Mouse (Mus musculus) lung, postnatal 14 days (tissue): Measurements from ENCODE around the gene Ebpl.
A peak's percentile ranks its signal among the peaks of the same experiment; 100 is the strongest.

Experiments used
- DNase-seq: peaks from one replicate; pipeline ENCODE4 v3.0.0; 2021

Gene Ebpl

DNA sequence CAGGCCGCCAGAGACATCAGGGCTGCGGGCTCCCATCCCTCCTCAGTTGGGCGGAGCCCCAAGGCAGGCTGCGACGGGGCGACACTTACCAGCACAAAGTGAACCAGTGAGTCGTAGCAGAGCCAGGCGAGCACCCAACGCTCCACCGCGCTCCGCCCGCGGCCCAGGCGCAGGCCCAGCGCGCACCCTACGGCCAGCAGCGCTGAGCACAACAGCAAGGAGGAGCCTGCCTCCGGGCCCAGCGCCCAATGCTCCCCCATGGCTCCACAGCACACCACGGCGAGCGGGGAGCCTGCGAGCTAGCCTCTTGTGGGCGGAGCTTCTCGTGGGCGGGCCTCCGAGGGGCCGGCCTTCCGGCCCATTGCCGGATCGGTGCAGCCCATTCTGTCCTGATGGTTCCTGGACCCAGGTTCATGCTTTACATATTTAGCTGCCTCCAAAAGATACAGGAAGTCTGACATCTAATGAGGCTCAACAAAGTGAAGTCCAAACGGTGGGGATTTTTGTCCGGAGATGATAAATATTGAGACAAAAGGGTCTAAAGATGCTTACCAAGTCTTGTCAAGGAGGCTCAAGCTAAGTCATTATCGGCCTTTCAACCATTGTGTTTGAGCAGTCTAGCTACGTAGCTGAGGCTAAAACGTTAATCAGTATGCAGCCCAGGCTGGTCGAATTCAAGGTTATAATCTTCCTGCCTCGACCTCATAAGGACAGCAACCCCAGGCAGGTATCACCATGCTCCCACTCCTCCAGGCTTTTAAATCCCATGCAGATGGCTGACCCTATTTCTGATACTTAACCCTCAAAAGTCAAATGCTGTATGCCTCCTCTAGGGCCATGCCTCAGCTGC, at the start of gene Ebpl:
Gene Ebpl (minus strand): TSS at position 309 of the 850 bp plus-strand sequence.
- peak; percentile 89 for DNase-seq

DNA sequence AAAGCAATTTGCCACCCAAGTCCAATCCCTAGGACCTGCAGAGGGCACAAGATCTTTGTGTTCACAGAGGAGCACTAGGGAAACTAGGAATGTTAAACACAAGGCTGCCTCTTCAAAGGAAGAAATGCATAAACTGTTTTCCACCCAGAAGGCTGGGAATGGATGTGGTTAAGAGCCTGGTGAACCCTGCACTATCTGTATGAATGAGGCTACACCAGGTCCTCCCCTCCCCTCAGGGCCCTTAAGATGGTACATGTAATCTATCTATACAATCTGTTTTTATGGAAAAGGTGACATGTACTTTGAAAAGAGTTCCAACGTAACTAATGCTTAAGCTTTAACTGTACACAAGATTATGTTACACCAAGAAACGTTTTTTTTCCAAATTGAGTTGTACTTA, 49.8 kb upstream of the Ebpl start:
- DNase-seq, result no peak

DNA sequence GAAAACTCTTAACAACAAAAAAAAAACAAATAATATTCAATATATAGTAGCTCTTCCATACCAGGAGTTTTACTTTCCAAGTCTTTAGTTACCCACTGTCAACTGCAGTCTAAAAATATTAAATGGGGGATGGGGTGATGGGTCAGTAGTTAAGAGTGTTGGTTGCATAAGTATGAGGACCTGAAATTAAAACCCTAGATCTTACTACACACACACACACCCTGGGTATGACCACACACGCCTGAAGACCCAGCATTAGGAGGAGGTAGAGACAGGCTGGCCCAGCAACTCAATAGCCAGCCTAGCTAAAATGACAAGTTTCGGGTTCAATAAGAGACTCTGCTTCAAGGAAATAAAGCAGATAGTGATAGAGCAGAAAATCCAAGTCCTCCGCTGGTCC, 46.8 kb upstream of the Ebpl start:
- no peak for DNase-seq

DNA sequence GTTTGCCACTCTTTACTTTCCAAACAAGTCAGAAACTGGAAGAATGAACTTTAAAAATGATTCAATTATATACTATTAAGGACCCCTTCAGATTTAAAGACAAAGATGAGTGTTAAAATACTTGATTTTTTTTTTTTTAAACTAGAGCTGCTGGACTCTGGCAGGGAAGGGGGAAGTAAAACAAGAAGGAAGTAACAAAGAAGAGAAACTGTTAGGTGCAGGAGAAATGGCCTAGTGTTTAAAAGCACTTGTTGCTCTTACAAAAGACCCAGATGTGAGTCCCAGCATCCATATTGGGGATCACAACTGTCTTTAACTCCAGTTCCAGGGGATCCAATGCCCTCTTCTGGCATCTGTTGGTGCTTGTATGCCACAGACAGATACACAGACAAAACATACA, 45.5 kb upstream of the Ebpl start:
- DNase-seq, result no peak

DNA sequence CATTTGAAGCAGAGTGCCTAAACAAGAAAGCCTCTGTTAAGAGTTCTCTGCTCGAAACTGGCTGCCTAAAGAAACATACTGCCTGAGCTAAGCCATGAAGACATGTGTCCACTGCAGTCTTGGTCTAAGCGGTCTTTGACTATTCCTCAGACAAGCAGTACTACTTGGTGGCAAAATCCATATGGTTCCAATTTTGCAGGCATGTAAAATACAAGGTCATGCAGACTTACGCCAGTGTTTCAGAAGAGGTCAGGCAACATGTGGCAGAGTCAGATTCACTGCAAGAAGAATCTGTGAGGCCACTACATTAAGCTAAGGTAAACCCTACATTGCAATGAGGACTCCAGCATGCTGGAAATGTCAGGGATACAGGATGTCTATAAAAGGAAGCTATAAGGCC, 44.7 kb upstream of the Ebpl start:
- DNase-seq, result no peak

DNA sequence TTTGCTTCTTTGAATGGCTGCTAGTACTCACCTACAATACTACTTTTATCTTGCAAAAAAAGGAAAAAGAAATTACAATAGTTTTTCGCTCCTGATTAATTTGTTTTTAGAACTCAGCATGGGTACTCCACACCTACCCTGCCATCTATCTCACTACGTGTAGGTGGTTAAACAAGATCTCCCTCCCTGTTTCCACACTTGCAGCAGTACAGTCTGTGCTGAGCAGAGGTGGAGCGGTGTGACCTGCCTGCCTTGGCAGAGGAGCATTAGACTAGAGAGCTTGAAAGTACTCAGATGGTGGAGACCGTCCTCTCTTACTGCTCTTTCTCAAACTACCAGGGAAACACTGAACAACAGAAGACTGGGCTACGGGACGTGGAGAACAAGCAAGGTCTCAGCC, 34.5 kb upstream of the Ebpl start:
- no peak for DNase-seq

DNA sequence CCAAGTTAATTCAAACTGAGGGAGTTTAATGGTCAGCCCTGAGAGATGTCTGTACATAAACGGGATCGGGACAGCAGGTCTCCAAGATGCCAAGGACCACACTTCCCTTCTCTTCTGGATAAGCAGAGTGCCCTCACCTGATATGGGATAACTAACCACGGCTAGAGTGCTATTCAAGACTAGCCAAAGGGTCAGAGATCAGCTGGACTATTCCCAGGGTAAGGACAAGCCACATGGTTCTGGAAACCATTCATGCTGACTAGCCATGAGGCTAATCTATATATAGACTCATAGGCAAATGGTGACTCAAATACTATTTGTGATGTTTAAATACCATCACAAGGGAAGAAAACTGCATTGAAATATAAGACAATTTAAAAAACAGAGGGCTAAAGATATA, 30.3 kb upstream of the Ebpl start:
- no peak for DNase-seq

DNA sequence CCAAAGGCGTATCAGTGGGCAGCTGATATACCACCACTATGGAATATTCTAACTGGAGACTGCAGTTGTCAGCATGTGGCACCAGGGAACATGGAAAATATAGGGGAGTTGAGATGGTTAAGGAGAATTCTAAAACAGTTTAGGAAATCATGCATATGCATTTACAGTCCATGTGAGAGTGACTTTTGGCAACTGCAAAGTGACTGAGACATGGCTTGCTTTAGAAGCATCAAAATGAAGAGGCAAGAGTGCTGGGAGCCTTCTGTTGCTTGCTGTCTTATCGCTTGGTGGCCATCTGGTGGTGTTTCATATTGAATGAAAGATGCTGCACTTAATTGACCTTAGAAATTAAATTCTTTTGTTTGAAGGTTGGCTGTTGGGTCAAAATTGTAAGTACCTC, 7.1 kb upstream of the Ebpl start:
- DNase-seq, result no peak

DNA sequence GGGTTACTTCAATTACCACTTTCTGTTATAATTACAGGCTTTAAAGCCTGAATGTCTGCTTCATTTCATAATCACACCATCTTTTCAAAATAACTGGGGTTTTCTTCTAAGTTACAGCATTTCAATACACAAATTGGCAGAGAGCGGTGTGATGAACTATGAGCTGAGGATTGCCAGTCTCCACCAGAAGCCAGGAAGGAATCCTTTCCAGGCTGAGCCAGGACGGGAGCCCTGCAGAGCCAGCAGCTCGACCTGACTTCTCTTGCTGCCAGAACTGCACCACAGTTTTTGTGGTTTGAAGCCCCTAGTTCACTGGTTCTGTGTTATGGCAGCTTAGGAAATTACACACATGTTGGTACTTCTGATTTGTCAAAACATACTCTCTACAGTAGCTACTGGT, 4.4 kb upstream of the Ebpl start:
- no peak for DNase-seq

DNA sequence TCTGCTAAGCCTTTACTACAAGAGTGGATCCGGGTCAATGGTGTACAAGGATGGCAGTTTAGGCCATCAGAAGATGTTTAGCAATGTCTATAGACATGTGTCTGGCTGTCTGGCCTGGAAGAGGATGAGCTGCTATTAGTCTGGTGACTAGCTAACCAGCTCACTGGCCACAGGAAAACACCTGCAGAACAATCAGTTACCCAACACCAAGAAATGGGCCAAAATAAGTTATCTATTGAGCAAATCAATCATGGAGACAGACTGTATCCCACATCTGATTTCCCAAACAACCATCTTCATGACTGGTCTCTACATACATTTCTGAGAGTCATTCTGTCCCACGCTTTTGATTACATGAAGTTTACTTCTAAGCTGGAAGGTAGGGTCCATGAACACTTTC, 3.5 kb upstream of the Ebpl start:
- no peak for DNase-seq

DNA sequence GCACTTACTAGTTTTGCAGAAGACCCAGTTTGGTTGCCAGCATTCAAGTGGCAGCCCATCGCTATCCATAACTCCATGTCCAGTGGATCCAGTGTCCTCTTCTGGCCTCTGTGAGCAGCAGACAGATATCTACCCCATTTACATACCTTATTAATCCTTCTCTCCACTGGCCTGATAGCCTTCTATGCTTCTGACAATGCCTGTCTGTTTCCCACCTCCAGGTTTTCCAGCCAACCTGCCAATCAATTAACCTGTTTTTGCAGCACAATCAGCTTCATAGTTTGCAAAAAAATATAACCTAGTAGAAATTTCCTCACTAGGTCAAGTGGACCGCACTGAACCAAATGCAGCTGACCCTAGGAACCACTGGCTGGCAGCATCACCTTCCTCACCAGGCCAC, 2.0 kb upstream of the Ebpl start:
- DNase-seq, result no peak

DNA sequence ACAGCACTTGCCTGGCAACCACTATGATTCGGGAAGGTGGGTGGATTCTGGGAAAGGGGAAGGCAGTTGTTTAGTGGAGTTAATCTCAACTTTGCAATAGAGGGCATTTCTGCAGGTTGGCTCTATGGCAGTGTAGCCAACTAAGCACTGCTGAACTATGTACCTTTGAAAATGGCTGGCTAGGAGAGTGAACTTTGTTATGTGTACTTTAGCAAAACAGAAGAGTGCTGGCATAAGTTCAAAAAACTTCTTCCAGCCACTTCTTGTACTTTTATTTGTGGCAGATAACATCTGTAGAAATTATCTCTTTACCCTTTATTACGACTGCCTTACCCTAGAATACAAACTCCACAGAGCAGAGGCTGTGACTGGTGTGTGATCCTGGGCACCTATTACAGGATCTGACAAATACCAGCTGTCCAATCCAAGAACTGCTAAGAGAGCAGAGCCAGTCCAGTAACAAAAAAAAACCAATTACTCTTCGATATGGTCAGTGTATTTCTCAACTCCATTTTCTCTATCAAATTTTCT, 807 bp upstream of the Ebpl start:
- no peak for DNase-seq

DNA sequence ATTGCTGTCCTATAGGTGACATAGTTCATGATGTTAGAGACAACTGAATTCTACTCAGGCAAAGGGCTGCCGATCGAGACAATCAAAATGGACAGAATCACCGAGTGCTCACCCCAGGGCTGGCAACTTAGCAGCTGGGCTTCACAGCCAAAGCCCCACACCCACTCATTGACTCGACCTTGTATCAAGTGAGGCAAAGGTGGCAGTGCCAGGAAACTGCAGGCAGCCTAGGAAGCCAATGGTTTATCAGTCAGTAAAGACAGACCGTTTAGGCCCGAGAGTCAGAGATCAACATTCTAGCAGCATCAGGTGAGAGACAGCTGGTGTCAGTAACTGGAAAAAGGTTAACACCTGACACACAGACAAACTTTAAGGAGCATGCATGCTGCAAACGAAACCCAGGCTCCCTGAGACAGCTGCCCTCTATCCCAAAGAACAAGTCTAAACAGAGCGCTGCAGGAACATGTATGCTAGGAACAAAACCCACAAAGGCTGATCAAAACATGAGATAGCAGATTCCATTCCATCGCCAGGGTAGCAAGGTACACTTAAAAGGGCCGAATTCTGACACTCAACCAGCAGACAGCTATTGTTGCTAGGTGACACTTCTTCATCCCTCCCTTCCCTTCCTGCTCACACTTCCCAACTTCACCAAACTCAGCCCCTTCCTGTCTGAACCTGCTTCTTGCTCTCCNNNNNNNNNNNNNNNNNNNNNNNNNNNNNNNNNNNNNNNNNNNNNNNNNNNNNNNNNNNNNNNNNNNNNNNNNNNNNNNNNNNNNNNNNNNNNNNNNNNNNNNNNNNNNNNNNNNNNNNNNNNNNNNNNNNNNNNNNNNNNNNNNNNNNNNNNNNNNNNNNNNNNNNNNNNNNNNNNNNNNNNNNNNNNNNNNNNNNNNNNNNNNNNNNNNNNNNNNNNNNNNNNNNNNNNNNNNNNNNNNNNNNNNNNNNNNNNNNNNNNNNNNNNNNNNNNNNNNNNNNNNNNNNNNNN, 5.7 kb downstream of the Ebpl start:
- no peak for DNase-seq

DNA sequence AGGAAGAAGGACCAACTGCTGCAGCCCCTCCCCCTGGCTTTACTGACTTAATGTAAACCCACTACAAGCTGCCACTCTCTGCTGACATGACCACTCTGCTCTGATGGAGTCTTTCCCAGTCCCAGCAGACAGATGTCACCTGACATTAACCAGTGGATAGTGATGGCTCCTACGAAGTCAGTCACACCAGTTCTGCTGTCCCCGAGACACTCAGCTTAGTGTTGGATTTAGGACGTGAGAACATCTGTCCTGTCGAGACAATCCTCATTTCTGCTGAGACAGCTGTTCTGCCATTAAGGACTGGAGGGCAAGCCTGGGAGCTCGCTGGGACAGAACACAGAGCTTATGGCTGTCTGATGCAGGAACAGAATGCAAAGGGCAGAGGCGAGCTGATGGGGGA, 9.4 kb downstream of the Ebpl start:
- no peak for DNase-seq

DNA sequence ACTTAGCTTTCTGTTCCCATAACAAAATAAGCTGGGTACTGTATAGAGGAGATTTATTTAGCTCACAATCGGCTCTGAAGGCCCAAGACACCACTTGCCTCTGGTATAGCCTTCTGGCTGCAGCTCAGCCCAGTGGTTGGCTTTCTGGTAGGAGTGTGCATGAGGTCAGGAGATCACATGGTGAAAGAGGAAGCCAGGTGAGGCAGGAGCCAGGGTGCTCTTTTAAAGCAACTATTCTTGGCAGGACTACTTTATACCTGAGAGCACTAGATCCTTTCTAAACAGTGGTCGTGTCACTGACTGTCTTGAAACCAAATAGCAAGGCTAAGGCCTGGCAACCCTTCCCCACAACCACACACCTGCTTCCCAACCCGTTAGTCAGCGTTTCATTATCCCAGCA, 10.4 kb downstream of the Ebpl start:
- DNase-seq, result no peak

DNA sequence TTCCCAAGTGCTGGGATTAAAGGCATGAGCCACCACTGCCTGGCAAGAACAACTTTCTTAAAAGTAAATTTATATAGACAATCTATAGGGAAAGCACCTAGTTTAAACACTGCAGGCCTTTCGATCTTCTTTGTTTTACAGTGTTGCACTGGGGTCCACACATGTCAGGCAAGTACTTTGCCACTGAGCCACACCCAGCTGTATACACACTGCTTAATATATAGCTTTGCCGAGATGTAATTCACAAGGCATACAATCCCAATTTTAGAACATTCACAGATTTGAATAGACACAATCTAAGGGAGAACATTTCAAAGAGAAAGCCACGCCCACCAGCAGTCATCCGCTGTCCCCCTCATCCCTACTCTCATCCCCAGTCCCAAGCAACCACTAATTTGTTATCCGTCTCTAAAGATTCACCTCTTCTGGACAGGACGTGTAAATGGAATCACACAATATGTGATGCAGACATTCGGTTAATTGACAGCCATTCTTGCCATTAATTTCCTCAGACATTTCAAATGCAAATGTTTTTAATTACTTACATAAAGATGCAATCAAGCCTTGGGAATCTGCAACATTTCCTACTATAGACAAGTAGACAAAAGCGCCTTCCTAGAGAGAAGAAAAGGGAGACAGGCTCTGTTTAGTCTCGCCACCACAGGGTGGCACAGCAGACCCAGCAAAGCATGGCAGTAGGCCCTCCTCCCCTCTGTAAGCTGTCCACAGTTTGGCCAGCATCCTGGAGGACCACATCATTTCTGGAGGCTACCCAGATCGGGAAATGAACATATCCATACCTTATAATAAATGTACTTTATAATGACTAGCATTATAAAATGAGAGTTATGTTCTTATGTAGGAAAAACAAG, 13.2 kb downstream of the Ebpl start:
- DNase-seq, result peak; percentile 9

DNA sequence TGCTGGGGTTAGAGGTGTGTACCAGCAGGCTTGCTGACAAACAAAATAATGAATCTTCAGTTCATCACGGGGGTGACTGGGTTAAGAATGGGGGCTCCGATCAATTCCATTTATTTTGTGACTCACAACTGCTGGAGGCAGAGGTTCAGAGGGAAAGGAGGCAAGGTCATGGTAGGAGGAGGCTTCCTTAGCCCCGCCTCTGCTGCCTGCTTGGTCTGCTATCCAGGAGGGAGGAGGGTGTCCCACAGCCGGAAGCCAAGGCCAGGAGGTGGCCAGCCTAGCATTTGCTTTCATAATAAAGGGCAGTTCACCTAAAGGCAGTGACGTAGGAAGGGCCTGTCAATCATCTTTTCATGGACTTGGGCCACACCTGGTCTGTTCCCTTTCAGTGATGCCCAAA, 15.6 kb downstream of the Ebpl start:
- no peak for DNase-seq

DNA sequence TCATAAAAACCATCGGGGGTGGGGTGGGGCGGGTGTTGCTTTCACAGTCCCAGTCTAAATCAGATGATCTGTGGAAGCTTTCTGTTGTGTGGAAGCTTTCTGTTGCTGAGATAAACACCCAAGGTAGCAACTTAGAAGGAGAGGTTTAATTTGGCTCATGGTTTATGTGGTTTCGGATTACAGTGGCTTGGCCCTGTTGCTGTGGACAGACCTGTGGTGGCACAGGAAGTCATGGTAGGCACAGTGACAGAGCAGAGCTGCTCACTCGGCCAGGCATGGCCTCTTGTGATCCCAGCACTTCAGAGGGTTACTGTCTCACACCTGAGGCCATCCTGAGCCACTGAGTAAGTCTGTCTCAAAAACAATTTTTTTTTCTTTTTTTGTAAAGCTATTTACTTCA, 20.9 kb downstream of the Ebpl start:
- DNase-seq, result no peak

DNA sequence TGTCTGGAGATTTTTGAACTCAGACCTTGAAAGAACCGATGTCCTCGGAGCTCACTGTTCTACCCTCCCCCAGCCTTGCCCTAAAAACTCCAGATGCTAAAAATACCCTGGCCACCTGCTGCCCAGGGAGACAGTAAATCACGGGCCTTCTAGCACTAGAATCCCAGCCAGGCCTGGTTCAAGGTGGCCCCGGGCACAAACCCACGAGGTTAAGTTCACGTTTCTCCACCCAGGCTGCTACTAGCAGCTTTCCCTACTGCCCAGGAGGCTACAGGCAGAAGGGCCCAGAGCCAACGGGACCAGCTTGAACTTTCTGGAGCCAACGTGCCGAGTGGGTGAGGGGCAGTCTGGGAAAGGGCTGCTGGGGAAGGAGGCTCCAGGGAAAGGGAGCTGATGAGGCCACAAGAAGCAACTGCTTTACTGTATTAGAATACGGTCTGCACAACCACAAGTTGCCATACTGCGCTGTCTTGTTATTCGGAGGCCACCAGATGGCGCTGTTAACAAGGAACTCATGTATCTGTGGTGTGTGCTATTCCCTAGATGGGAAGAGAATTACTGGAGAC, 29.2 kb downstream of the Ebpl start:
- peak; percentile 87 for DNase-seq

DNA sequence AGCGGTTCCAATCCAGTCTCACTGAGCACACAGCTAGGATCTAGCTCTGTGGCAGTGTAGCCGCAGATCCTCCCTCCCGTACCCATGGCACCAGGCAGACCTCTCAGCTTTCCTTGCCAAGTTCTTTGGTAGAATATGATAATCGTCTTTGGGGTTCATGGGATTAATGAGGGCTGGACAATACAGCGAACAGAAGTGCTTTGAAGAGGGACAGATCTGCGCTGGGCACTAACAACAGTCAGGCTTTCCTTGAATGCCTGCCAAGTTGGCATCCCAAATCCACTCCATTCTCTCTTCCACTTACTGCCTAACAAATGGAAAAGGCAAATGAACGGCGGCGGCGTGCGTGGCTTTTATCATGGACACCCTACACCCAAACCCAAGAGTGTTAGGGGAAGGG, 29.6 kb downstream of the Ebpl start:
- DNase-seq, result no peak

DNA sequence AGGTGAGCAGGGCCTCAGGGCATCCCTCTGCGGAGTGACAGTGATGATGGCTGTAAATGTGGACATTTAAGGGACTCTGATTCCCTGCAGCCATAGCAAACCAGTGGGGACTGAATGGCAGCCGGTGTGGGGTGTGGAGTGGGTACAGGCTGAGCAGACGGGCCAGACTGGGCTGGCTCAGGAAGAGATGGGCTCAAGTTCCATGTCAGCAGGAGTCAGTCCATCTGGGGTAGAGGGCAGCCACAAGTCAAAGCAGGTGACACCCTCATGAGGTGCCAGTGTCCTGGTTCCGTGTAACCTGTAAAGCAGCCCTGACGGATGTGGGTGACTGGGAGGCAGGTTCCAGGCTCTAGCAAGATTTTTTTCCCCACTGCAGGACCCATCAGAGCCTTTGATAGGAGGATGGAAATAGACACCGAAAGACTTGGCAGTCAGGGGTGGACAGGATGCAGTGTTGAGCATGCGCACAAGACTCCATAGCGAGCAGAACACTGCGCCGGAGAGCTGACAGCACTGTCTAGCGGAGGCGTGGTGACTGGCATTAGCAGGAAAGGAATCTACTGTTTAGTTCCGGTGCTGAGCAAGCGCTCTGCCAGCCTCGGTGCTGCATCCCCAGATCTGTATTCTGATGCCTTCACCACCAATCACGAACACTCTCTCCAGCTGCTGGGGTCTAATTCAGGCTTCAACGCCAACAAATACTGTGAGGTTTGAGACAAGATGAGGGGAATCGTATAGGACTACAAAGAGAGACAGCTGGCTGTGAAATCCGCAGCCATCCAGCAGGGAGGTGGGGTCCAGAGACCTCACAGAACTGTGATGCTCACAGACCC, 32.4 kb downstream of the Ebpl start:
- DNase-seq, result peak; percentile 63
